Mouse (Mus musculus) yolk sac, embryonic 10.5 days (tissue): ENCODE measurements around the gene Tmem98.

ENCODE experiments used
- DNase-seq: peaks from one replicate; pipeline ENCODE4 v3.0.0-alpha.2; 2017; ENCODE audit warnings: low spot score

The Tmem98 gene

DNA sequence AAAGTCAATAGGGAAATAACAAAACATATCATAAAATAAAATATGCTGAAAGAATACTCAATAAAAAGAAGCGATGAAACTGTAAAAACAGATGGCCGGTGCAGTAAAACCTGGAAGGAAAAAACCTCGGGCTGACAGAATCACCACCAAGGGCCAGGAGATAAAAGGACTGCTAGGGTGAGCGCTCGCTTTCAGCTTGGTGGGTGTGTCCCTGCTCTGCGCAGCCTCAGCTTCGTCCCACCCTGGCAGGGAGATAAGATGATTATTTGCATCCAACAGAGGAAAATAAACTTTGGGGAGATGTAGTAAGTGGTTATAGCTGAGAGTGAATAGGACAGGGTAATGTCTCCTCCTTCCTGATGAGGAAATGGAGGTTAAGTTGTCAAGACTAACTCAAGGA lies 44.9 kb downstream of the Tmem98 start:
- no peak for DNase-seq

DNA sequence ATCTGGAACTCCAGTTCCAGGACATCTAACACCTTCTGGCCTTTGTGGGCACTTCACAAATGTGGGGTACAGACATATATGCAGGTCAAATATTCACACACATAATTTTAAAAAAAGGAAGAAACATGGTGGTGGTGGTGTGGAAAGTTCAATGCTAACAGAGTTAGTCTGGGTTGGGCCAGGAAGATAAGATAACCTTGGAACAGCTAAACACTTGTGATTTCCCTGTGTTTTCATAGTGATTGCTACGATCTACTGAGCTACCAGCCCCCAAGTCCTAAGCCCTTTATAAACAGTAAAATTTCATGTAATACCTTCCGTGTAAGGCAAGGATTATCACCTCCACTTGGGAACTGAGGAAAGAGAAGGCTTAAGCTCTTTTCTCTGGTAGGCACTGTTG lies 46.9 kb downstream of the Tmem98 start:
- DNase-seq: no peak

DNA sequence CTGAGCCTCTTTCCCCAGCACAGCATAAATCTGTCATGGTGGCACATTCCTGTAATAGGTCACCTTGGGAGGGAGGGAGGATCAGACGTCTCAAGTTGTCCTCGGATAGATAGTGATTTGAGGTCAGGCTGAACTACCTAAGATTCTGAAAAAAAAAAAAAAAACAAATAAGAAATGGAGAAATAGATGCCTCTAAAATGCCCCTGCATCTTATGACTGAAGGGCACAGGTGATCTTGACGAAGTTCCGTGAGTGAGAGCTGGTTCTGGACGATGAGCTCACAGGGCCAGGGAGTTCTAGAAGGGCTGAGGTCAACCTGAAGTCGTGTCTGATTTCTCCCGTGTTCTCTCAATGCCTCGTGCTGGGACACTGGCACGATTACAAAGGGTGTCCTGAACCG lies 48.1 kb downstream of the Tmem98 start, which contains the start of gene Spaca3:
Gene Spaca3 (plus strand): TSS at position 301 of the 400 bp plus-strand sequence.
- DNase-seq: no peak

DNA sequence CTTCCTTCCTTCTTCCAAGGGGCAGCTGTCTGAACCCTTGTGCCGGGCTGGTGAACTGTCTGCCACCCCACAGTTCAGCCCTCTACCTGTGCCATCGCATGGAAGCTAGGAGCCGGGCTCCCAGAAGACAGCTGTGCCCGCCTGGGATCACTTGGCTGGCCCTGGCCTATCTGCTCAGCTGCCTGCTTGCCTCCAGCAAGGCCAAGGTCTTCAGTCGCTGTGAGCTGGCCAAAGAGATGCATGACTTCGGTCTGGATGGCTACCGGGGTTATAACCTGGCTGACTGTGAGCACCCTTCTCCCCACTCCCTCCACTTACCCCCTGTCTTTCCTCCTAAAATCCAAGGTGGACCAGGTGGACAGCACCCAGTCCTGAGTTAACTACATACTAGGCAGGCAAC lies 53.0 kb downstream of the Tmem98 start:
- no peak for DNase-seq

DNA sequence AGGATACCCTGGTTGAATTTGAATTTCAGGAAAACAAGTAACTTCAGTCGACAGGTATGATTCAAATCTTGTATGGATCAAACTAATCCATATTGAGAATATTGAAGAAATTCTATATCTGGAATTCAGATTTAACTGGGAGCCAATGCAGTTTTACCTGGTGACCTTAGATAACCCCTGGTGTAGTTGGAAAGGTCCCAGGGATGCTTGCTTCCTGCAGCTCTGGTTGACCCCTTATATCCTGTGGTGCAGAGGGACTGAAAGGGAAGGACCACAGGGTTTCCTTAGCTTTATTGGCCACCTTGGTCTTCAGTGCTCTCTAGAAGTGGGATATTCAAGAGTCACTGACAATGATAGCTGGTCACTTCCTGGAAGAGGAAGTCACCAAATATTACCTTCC lies 58.1 kb downstream of the Tmem98 start:
- DNase-seq: no peak
